Mouse (Mus musculus): ENCODE measurements around the gene Cox7a2l. TPM values are rescaled to one million over a fixed set of nuclear protein-coding genes. Genes with fewer than 3 reads are reported as not detected.

The Cox7a2l gene
- polyA plus RNA-seq, 1 experiment = 276 TPM

- no peak for DNase-seq (ENCODE audit: low read depth)
These were observed 63.5 kb downstream of the Cox7a2l start for GRCm38 (mm10) chr17:83453587-83453986.

DNA sequence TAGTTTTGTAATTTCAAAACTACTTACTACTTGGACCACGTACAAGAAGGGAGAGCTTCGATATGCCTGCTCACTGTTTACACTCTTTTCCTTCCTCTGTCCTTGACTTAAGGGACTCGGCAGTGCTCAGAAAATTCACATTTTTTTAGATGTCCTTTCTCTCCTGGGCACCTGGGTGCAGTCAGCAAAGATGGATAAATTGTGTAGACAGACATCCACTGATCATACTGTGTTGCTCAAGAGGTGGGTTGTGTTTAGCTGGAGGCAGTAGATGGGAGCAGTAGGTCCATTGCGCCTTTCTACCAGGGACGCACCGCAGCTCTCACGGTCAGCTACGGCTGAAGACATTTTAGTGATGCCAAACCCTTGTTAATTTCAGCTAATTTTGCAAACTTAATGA is 64.7 kb downstream of the Cox7a2l start:
- no peak for DNase-seq (ENCODE audit: low read depth)

Other genes starting within 250 kb of the Cox7a2l start
- 17.7 and 18.2 TPM in 2 replicates for gene Eml4, start 166.4 kb downstream of the Cox7a2l start, polyA plus RNA-seq (2012; rRNA removed)
- 2.1 and 2.8 TPM in 2 replicates for gene Kcng3, start 114.6 kb upstream of the Cox7a2l start, polyA plus RNA-seq (2012; rRNA removed)
- gene Mta3, start 188.8 kb upstream of the Cox7a2l start, polyA plus RNA-seq (2012; rRNA removed) = 52.0 and 63.7 TPM in 2 replicates